Mouse (Mus musculus) c-Kit-negative CD71-positive TER-119-positive erythroid progenitor cells, embryonic 14.5 days (primary cell): ENCODE data around the gene Tet2.
"Not testable (repeated sequence)": the region's sequence is repeated elsewhere in the genome, so short reads cannot be mapped to it uniquely, and the experiment has no call there.

Source experiments
- DNase-seq: peaks from one replicate; pipeline ENCODE4 v3.0.0-alpha.2; 2013; ENCODE audit warnings: low read depth, low spot score

Gene Tet2

GRCm38 (mm10) chr3:133544551-133545303, at the start of gene Tet2:
Tet2 (minus strand) TSS chr3:133545139.
- DNase-seq: no peak

- DNase-seq: not testable (repeated sequence)
These were observed 48.1 kb upstream of the Tet2 start for GRCm38 (mm10) chr3:133592995-133593394.

- no peak for DNase-seq
These were observed 45.7 kb upstream of the Tet2 start for GRCm38 (mm10) chr3:133590506-133591152.

GRCm38 (mm10) chr3:133585010-133585409, 40.1 kb upstream of the Tet2 start:
- DNase-seq: no peak

GRCm38 (mm10) chr3:133583411-133584025, 38.6 kb upstream of the Tet2 start:
- DNase-seq: no peak

GRCm38 (mm10) chr3:133582969-133583368, 38.0 kb upstream of the Tet2 start:
- no peak for DNase-seq

GRCm38 (mm10) chr3:133582096-133582495, 37.2 kb upstream of the Tet2 start:
- no peak for DNase-seq

GRCm38 (mm10) chr3:133581541-133581940, 36.6 kb upstream of the Tet2 start:
- DNase-seq: no peak

GRCm38 (mm10) chr3:133579671-133580070, 34.7 kb upstream of the Tet2 start:
- DNase-seq: no peak

GRCm38 (mm10) chr3:133579140-133579539, 34.2 kb upstream of the Tet2 start:
- no peak for DNase-seq

GRCm38 (mm10) chr3:133574969-133575368, 30.0 kb upstream of the Tet2 start:
- no peak for DNase-seq

- no peak for DNase-seq
These were observed 27.0 kb upstream of the Tet2 start for GRCm38 (mm10) chr3:133571961-133572360.

GRCm38 (mm10) chr3:133563503-133564205, 18.7 kb upstream of the Tet2 start:
- no peak for DNase-seq

GRCm38 (mm10) chr3:133559413-133560114, 14.6 kb upstream of the Tet2 start:
- DNase-seq: no peak

GRCm38 (mm10) chr3:133557602-133558001, 12.7 kb upstream of the Tet2 start:
- DNase-seq: no peak

- no peak for DNase-seq
These were observed 12.2 kb upstream of the Tet2 start for GRCm38 (mm10) chr3:133557154-133557553.

GRCm38 (mm10) chr3:133555378-133555777, 10.4 kb upstream of the Tet2 start:
- no peak for DNase-seq

- DNase-seq: no peak
These were observed 9.7 kb upstream of the Tet2 start for GRCm38 (mm10) chr3:133554552-133555067.

- DNase-seq: no peak
These were observed 9.2 kb upstream of the Tet2 start for GRCm38 (mm10) chr3:133554092-133554491.

GRCm38 (mm10) chr3:133551941-133552340, 7.0 kb upstream of the Tet2 start:
- no peak for DNase-seq
